Mouse (Mus musculus) spleen, embryonic (tissue): ENCODE data around the gene Pde6h.

Source experiments
- CTCF ChIA-PET: fragments of 350-600 bp; sonication (Branson Sonifier 250); formaldehyde crosslinking; loops from one replicate; lab custom pipeline; 2022; lab: Charles Lee

Gene Pde6h

DNA sequence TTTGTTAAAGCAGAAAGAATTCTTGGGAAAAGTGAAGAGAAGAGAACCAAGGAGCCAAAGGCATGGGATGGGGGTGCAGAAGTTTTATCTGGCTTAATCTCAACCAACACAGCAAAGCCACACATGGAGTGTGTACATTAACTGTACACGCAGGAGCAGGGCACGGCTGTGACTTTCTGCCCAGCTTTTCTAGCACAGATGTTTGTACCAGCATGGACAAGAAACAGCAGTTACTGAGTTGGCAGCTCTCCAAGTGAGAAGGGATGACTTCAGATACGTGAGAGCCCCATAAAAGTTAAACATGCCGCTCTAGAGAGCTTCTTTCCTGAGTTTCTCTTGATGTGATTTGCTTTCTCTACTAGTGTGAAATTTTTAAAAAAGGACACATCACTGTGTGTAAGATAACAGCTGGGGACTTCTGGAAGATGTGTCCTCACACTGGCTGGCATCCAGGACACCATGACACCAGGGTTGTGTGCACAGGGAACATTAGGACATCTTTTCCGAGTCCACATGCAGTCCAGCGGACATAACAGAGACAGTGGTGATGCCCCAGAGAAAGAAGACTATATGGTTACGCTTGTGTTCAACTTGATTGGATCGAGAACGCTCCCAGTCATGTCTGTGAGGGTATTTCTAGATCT, 13.3 kb upstream of the Pde6h start:
- CTCF ChIA-PET = no interaction called here

DNA sequence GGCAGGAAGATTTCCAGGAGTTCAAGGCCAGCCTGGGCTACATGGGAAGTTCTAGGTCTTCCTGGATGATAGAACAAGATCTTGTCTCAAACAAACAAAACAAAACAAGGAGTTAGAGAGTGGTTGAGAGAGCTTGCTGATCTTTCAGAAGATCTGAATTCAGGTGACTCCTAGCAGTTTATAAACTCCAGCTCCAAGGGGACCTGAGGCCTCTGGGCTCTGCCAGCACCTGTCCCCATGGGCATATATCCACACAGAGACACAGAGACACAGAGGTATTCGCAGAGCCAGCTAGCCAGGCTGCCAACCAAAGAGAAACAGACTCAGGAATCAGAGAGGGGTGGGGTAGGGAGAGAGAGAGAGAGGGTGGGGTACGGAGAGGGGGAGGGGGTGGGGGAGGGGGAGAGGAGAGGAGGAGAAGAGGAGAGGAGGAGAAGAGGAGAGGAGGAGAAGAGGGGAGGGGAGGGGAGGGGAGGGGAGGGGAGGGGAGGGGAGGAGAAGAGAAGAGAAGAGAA, 10.8 kb upstream of the Pde6h start:
- CTCF ChIA-PET = no interaction called here

DNA sequence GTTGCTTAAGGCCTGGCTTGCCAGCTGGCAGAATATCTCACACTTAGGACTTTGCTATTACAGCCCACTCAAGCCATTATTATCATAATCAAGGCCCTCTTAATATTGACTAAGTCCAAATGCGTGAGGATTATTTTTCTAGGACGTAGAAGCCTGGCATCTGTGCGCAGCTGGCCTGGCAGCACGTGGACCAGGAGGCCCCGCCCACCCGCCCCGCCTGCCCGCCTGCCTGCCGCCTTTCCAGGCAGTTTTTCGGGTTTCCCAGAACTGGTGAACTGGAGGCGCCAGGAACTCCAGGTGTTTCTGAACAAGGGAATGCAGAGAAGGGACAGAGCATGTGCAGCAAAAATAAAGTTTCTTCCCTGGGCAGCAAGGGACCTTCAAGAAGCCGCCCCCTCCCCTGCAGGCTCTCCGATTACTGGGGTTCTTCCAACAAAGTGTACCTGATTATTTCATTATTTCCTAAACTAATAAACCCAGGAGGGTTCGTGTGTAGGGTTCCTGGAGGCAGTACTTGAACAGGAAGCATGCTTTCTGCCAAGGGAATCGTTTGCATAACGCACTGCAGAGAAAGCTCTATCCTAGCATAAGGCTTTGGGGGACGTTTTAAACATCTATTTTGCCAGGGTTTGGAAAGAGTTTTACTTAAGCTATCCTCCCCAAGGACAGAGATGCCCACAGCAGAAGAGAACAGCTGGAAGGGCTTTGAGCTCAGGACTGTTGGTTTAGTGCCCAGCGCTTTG, 10.1 kb upstream of the Pde6h start:
- CTCF ChIA-PET = interaction anchor here (0.8 kb wide), 1 partner anchor 52 kb away, joined by 7 read pairs; no protein-coding TSS in a partner anchor

DNA sequence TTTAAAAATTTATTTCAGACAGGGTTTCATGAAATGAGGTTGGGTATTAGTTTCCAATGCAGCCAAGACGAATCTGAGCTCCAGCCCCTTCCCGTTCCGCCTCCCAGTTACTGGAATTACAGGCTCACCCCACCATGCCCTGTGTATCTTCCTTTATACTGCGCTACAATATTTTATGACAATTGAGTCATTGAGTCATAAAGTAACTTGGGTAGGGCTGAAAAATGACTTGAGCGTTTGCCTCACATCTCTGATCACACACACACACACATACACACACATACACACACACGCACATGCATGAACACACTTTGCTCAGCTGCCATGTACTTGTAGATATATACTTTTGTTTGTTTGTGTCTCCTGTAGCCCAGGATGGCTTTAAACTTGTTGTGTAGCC, 9.4 kb upstream of the Pde6h start:
- CTCF ChIA-PET = interaction anchor here (0.6 kb wide), 1 partner anchor 55 kb away, joined by 3 read pairs; no protein-coding TSS in a partner anchor

DNA sequence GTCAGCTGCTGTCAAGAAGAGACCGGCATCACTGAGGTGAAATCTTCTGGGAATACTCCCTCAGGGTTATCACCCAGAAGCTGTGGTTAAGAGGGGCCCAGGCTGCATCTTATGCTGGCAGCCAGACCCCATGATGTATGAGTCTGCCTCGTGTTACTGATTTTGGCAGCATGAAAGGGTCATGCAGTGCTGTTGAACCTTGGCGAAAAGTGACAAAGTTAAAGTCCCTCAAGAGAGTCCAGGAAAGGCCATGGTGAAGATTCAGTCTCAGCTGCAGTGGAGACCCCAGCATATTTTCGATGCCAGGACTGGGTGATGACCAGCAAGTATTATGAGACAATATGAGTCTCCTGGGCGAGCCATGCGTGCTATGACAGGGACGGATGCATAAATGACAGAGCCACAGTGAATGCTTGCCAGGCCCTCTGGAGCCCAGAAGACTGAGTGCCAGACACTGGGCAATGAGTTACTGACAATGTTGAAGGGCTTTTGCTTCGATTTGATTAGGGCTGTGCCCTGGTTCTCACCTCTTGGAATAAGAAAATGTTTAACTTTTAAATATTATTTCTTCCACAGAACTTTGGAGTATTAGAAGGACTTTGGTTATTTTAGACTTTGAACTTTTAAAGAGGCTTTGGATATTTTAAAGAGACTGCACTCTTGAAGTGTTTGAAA, 7.8 kb upstream of the Pde6h start:
- CTCF ChIA-PET = no interaction called here

DNA sequence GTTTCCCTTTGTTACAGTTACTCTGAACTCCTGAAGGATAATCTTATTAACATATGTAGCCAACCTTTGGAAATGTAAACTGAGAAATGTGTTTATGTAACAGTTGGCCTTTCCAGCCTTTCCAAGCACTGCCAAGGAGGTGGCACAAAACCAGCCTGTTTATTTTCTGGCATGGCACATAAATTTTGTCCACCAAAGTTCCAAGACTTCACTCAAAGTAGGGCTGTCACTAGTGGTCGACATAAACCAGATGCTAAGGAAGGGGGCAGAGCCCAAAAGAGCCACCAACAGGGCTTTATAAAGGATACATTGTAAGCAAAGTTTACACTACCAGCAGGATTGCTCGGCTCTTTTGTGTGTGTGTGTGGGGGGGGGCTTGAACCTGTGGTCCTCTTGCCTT, 5.7 kb upstream of the Pde6h start:
- CTCF ChIA-PET = no interaction called here

DNA sequence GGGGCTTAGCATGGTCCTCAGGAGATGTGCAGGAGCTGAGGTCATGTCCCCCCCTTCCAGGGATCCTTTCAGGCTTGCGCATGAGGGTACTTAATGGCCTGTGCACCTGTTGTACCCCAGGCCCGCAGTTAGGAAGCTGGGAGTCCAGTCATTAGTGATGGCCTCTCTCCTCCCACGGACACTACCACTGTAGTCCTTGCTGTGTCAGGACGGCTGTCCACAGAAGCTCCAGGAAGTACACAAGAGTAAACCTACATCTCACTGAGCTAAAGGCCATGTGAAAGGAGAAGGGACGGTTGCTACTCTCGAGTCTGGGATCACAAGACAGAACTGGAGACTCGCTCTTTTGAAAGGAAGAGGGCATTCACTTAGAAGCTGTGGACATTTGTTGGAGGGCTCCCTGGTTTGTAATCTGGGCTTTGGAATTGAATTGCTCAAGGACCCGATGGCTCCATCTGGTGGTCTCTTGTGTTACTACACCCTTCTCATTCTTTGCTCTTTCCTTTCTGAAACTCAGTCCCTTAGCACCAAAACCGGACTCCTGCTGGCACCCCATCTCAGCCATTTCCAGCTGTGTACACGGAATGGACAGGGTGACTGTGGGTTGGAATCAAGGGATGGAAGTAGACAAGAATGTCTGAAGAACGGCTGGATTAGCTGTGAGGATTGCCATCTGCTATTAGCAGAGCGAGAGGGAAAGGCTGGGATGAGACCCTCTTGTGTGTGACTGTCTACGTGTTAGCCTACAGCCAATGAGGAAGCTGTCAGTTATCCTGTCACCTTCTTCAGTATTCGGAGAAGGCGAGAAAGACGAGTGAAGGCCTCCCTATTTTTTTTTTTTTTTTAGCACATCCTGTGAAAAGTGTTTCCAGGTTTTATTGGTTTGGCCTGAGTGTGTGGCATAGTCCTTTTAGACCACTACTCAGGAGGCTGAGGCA, 3.0 kb upstream of the Pde6h start:
- CTCF ChIA-PET = interaction anchor here (0.6 to 1.3 kb wide), 7 partner anchors 10 to 1806 kb away, joined by 3 to 5 read pairs (median 3); no protein-coding TSS in a partner anchor

DNA sequence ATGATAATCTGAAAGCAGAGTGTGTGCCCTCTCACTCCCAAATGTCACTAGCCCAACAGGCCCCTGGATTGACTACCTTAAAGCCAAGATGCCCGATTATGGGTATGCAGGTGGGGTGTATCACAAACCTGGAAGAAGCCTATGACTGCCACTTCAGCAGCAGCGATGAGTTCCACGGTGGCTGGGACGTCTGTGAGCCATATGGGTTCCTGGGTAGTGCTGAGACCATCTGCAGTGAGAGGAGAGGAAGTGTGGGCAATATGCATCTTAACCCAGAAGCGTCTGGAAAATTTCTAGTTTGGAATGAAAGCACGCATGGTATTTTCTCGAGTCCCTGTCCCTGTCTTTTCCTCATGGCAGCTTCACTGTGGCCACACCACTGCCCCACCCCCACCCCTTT, 2.0 kb upstream of the Pde6h start:
- CTCF ChIA-PET = interaction anchor here (0.5 to 1.1 kb wide), 3 partner anchors 11 to 526 kb away, joined by 3 to 4 read pairs (median 3); no protein-coding TSS in a partner anchor

DNA sequence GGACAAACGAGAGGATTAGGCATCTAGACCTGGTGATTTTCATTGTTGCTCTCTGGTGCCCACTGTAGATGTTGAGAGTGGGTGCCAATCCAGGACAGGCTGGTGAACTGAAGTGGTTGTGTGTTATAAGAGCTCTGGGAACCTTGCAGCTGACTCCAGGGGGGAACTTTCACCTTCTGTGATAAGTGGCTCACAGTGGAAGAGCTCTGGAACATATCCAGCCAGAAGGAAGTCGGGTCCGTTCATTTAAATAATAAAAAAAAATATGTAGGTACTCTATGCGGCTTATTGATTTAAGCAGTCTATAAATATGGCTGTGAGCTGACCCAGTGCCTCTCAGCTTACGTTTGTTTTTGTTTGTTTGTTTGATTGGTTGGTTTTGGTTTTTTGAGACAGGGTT, 1.6 kb upstream of the Pde6h start, which contains the start of gene Erp27:
Gene Erp27, minus strand, starts transcription at position 101 of the 400 bp plus-strand sequence.
- CTCF ChIA-PET = interaction anchor here (0.5 to 1.1 kb wide), 2 partner anchors 10 to 60 kb away, joined by 3 to 4 read pairs; no protein-coding TSS in a partner anchor

DNA sequence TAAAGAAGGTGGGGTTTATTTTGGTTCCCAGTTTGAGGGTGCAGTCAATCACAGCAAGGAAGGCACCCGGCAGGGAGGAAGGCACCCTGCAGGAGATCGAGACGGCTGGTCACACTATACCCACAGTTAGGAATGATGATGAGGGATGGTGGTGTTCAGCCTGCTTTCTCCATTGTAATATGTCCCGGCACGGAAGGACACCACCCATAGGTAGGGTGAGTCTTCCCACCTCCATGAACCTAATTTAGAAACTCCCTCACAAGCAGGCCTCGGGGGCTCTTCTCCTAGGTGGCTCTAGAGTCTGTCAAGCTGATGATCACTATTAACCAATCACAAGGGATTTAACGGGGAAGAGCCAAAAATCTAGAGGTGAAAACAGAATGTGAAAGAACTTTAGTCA, 761 bp upstream of the Pde6h start:
- CTCF ChIA-PET = no interaction called here

DNA sequence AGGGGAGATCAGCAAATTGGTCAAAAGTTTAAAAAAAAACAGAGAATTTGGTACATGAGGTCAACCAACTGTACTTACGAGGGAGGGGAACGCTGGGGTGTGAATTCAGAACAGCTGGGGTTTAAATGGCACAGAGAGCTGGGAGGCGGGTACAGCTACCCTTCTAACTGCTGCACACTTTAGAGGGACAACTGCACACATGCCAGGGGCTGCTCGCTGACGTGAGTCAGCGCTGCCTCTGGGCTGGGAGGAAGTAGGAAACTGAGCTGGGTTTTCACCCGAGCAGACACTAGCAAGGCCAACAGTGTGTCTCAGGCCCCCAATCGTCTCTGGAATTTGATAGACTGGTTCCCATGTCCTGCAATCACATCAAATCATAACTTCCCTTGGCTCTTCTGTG, 1.4 kb downstream of the Pde6h start:
- CTCF ChIA-PET = no interaction called here

DNA sequence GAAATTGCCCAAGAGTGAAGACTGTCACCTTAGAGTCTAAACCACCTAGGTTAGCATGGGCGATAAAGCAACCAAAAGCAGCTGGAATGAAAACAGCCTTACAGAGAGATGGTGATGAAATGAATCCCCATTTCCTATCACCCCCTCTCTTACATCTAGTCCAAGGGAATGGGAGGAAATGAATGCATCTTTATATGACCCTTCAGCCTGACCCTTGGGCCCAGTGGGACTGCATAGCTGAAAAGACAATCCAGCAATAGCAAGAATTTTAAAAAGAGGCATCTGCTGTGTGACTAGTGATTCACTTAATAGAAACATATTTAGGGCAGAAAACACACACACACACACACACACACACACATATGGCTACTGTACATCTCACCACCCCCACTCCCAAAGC, 4.0 kb downstream of the Pde6h start:
- CTCF ChIA-PET = no interaction called here

DNA sequence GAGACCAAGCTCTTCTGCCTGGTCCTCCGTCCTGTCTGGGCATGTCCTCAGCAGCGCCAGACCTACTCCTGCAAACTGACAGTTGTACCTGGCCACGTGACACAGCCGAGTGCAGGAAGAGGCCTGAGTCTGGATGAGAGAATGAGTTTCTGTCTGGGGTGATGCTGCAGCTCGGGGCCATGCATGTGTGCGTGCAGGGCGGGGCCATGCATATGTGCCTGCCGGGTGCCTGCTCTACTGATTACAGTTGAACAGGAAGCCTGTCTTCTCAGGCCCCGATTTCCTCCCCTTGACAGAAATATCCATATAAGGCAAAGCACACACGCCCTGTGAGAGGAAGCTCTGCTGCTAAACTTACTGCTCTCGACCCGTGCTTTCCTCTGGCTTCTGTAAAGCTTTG, 7.0 kb downstream of the Pde6h start:
- CTCF ChIA-PET = interaction anchor here (1.0 to 2.6 kb wide), 3 partner anchors 10 to 36 kb away, joined by 3 to 13 read pairs (median 3); partner anchors contain the start of gene Arhgdib

DNA sequence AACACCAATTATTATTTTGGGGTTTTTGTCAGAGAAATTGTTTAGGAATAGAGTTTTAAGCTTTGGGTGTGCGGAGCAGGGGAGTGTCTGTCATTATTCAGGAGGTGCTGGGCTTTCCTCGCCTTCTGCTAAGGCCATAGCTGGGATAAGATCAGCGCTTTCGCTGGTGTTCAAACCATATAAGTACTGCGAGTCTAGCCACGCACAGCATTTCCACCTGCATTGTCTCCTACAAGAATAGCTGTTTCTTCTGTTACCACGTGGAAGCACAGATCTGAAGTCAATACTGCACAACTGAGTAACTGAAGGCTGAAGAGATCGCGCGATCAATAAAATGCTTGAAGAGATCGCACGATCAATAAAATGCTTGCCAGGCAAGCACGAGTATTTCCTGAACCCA, 7.6 kb downstream of the Pde6h start:
- CTCF ChIA-PET = interaction anchor here (0.6 to 2.6 kb wide), 3 partner anchors 10 to 1893 kb away, joined by 3 to 13 read pairs (median 10); partner anchors contain the start of gene Arhgdib

DNA sequence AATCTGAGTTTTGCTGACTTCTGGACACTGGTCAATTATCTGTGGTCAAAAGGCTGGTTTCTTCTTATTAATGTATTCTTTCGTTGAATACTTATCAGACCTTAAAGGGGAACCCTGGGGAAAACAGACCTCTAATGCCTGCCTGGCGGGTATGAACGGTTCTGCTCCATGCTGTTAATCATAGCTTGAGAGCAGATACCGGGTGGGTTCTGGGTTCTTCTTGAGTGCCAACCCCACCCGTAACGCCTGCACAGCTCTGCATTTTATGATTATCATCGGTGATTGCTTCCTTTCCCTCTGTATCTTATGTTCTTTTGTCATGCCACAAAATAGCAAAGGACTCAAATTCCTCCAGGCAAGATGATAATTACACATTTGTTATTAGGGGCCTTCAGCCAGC, 10.4 kb downstream of the Pde6h start:
- CTCF ChIA-PET = no interaction called here

DNA sequence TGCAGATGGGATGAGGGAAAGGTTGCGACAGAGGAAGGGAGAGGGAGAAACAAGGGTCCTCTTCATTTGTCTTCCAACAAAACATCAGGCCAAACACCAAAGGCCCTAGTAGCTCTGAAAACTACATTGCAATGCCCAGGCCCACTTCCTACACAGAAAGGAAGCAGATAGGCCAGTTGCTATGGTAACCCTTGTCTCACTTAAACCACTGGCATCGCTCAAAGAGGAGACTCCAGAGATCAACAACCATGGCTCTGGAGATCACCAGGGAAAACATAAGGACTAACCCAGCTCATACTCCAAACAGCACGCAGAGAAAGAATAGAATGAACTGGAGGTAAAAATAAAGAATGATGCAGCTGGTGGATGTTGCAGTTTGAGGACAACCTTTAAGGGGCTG, 11.6 kb downstream of the Pde6h start:
- CTCF ChIA-PET = no interaction called here

DNA sequence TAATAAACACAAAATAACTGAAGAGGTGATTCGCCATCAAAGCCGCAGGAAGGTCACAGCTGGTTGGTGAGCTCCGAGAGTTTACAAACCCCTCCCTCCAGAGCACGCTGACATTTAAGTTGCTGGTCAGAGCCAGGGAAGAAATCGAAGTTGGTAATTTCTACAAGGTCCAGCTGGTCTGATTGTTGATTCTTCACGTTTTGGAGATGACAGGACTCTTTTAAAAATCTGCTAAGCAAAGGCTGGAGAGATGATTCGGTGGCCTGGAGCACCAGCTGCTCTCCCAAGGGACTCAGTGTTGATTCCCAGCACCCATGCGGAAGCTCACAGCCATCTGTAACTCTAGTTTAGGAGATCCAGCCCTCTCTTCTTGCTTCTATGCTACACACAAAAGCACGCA, 12.7 kb downstream of the Pde6h start:
- CTCF ChIA-PET = interaction anchor here (0.7 kb wide), 1 partner anchor 102 kb away, joined by 9 read pairs; no protein-coding TSS in a partner anchor

DNA sequence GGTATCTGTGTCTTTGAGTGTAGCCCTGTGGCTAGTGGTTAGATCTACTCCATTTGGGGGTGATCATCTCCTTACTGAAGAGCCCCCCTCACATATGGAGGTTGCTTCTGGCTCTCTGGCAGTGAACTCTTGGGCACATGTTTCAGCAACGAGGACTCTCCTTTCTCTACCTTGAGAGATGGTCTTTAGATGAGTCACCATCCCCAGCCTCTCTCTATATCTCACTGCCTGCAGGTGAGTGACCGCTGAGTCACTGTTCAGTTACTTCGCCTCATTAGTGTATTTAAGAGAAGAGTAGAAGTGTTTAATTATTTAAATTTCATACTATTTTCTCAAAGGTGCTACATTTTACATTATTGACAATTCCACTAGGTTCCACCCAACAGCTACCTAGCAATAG, 13.5 kb downstream of the Pde6h start:
- CTCF ChIA-PET = interaction anchor here (0.7 kb wide), 1 partner anchor 103 kb away, joined by 9 read pairs; no protein-coding TSS in a partner anchor

DNA sequence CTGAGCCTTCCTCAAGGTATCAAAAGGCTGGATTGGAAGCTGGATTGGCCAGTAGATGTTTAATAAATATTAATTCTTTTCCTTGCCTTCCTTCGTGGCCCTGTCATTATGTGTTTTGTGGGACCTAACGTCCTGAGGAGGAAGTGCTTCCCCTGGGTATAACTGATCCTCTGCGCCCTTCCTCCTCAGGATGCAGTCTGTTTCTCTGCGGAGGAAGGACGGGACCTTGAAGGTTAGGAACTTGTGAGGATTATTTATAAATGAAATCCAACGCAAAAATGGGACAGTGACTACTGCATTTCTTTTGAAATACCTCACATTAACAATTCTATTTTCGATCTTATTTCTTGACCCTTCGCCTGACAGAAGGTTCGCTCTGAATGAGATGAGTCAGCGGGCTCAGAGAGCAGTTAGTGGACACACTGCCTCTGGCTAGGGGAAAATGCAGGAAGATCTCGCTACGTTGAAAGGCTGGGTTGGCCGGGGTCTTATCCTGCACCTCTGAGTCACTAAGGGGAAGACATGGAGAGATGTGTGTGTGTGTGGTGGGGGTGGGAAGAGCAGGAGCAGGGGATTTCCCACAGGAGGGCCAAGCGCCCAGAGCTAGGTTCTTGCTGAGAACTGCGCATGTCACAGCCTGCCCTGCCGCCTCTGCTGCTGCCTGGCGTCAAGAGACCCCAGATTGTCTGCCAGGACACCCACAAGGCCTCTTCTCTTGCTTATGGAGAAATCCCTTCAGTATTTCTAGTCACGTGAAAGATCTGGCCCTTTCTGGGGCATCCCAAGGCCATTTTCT, 14.9 kb downstream of the Pde6h start:
- CTCF ChIA-PET = interaction anchor here (0.6 to 0.7 kb wide), 3 partner anchors 29 to 460 kb away, joined by 3 to 6 read pairs (median 5); no protein-coding TSS in a partner anchor
